Mouse (Mus musculus): ENCODE measurements around the gene Cmip.

GRCm38 (mm10) chr8:117317478-117317877 is 60.6 kb downstream of the Cmip start:
- TF ChIP-seq CTCF (IDR thresholded peaks at IDR 0.05; ENCODE audit: borderline replicate concordance, insufficient read depth, low read length) (no peak), POLR2A (IDR thresholded peaks at IDR 0.05; ENCODE audit: low read depth, low read length) (no peak)
